8 mouse cellular contexts compared by ENCODE assay signal in genomic region chr10:19009186-19009672, GRCm38 (mm10). TPM values are rescaled to one million over a fixed set of nuclear protein-coding genes. Genes with fewer than 3 reads are reported as not detected.
DNase-seq lines count a peak whose midpoint lies in the region; ATAC-seq lines count a peak whose summit lies in the region.

No protein-coding gene starts in this region.

- H3K9me3 ChIP-seq in megakaryocyte, embryonic 14.5 days, result no peaks in the 10 kb centered on the region
- H3K9me3 ChIP-seq in hindbrain, embryonic 12.5 days (replicated peaks), result no peaks in the 10 kb centered on the region
- no peaks in the 10 kb centered on the region for H3K9me3 ChIP-seq in midbrain, embryonic 10.5 days (replicated peaks)

- H3K9ac ChIP-seq in hindbrain, embryonic 12.5 days, result no peak overlapping the region

- peak; percentile 20 for ATAC-seq in inflammation-experienced regulatory T-cells, adult 6 months
- ATAC-seq in hindbrain, embryonic 12.5 days (ENCODE audit: low FRiP score), result no peak

- no peaks in the 10 kb centered on the region for H3K27me3 ChIP-seq in megakaryocyte, embryonic 14.5 days (replicated peaks)
- H3K27me3 ChIP-seq in hindbrain, embryonic 12.5 days, result no peaks in the 10 kb centered on the region
- peaks cover 9% of the 10 kb centered on the region; the same call in 1 of the 2 replicates for H3K27me3 ChIP-seq in midbrain, embryonic 10.5 days (ENCODE audit: low read depth, poor library complexity, severe bottlenecking)

- peak overlapping the region; percentile 80 for H3K4me3 ChIP-seq in megakaryocyte, embryonic 14.5 days (replicated peaks)
- no peak overlapping the region for H3K4me3 ChIP-seq in hindbrain, embryonic 12.5 days
- H3K4me3 ChIP-seq in midbrain, embryonic 10.5 days, result no peak overlapping the region

- peak; percentile 72 for DNase-seq in gastrocnemius, adult 18-20 months (ENCODE audit: low spot score)
- DNase-seq in gastrocnemius, postnatal 10 days, result no peak
- peak; percentile 52 for DNase-seq in adrenal gland, postnatal 14 days
- DNase-seq in cerebellum, adult 11 months, result no peak
- DNase-seq in midbrain, embryonic 10.5 days (ENCODE audit: low spot score), result no peak

- peaks cover 97% of the 10 kb centered on the region for H3K4me1 ChIP-seq in megakaryocyte, embryonic 14.5 days
- H3K4me1 ChIP-seq in hindbrain, embryonic 12.5 days, result peaks cover 2% of the 10 kb centered on the region; the same call in 1 of the 2 replicates
- H3K4me1 ChIP-seq in midbrain, embryonic 10.5 days, result peaks cover 3% of the 10 kb centered on the region

- no peak overlapping the region for H3K27ac ChIP-seq in hindbrain, embryonic 12.5 days
- no peak overlapping the region for H3K27ac ChIP-seq in midbrain, embryonic 10.5 days (replicated peaks)

- 79% methylated on average over 8 of the region's 8 CpGs for WGBS in hindbrain, embryonic 12.5 days
- 79% methylated on average over 8 of the region's 8 CpGs for WGBS in midbrain, embryonic 10.5 days

- no peak overlapping the region for H3K4me2 ChIP-seq in hindbrain, embryonic 12.5 days (replicated peaks)

- H3K36me3 ChIP-seq in megakaryocyte, embryonic 14.5 days (replicated peaks; ENCODE audit: low read length), result peaks cover 81% of the 10 kb centered on the region
- H3K36me3 ChIP-seq in hindbrain, embryonic 12.5 days, result peaks cover 12% of the 10 kb centered on the region; the same call in 1 of the 2 replicates
- peaks cover 17% of the 10 kb centered on the region for H3K36me3 ChIP-seq in midbrain, embryonic 10.5 days

RNA-seq across cellular contexts. Expression of gene Tnfaip3, which starts 6.2 kb away (rescaled TPM):
- total RNA-seq in gastrocnemius, adult 18-20 months (2021), result 1 to 10 TPM; 1.3 to 1.7 TPM
- 1 to 10 TPM; 4.7 to 8.8 TPM for total RNA-seq in gastrocnemius, postnatal 10 days (2021)
- 4.7 and 10.3 TPM in 2 replicates for total RNA-seq in adrenal gland, postnatal 14 days (2021)
- 10 to 100 TPM; 41.2 to 50.7 (median 46.5) TPM for polyA plus RNA-seq in inflammation-experienced regulatory T-cells, adult 6 months (2017; shearing (Covaris generic))
- polyA plus RNA-seq in megakaryocyte, embryonic 14.5 days (2012; ENCODE audit: insufficient read depth, low replicate concordance), result 1.8 and 3.0 TPM in 2 replicates
- polyA plus RNA-seq in hindbrain, embryonic 12.5 days (2016; fragmentation: Nextera tagmentation; extraction: Ambion mirVana), result 2.0 and 2.9 TPM in 2 replicates
- polyA plus RNA-seq in midbrain, embryonic 10.5 days (2016; fragmentation: Nextera tagmentation; extraction: Ambion mirVana), result 1.3 and 1.8 TPM in 2 replicates

Comparison
In these comparisons a context has a peak if more than half of its experiments do, and no peak if none do; other contexts are left out.
1. DNase-seq: peak in gastrocnemius, adult 18-20 months (single experiment) and adrenal gland, postnatal 14 days (single experiment); none in gastrocnemius, postnatal 10 days (single experiment), cerebellum, adult 11 months (single experiment) and midbrain, embryonic 10.5 days (single experiment).
2. RNA of gene Tnfaip3, which starts 6.2 kb away (polyA plus RNA-seq): 41.2 to 50.7 TPM in inflammation-experienced regulatory T-cells, adult 6 months; 1.8 to 3.0 TPM in megakaryocyte, embryonic 14.5 days, 2.0 to 2.9 TPM in hindbrain, embryonic 12.5 days and 1.3 to 1.8 TPM in midbrain, embryonic 10.5 days; every median in the first group is over 10 times any median in the second.